Mouse (Mus musculus) heart, embryonic 16.5 days (tissue): ENCODE results near the gene Dennd1a. TPM values are rescaled to one million over a fixed set of nuclear protein-coding genes. Genes with fewer than 3 reads are reported as not detected.

Experiments
- ATAC-seq: fragments of 200-750 bp; cut with Nextera tagmentation; replicated peaks from 2 replicates; pipeline ENCODE4 v1.8.0; 2017; ENCODE audit warnings: moderate number of reproducible peaks; ENCODE audit not compliant: insufficient read depth, low FRiP score; ENCODE audit errors: extremely low read depth
- H3K27ac ChIP-seq: fragments of 300-500 bp; sonication (generic); 2 replicates; pipeline ENCODE4 v1.5.1; 2014; ENCODE audit warnings: mild to moderate bottlenecking, low read length, control low read depth, moderate library complexity
- H3K27me3 ChIP-seq: fragments of 300-500 bp; sonication (generic); 2 replicates; pipeline ENCODE4 v1.6.1; 2014; ENCODE audit warnings: low read length, mixed read lengths; ENCODE audit not compliant: control insufficient read depth, insufficient read depth
- H3K36me3 ChIP-seq: fragments of 300-500 bp; sonication (generic); 2 replicates; pipeline ENCODE4 v1.6.1; 2014; ENCODE audit not compliant: control insufficient read depth, insufficient read depth
- H3K4me1 ChIP-seq: fragments of 300-500 bp; sonication (generic); 2 replicates; pipeline ENCODE4 v1.6.1; 2014; ENCODE audit warnings: low read length, mixed read lengths; ENCODE audit not compliant: control insufficient read depth, insufficient read depth
- H3K4me2 ChIP-seq: fragments of 300-500 bp; sonication (generic); 2 replicates; pipeline ENCODE4 v1.6.1; 2014; ENCODE audit warnings: low read depth, mild to moderate bottlenecking, control low read depth, low read length
- H3K4me3 ChIP-seq: fragments of 300-500 bp; sonication (generic); 2 replicates; pipeline ENCODE4 v1.5.1; 2014; ENCODE audit warnings: mild to moderate bottlenecking, control low read depth, low read length
- H3K9ac ChIP-seq: fragments of 300-500 bp; sonication (generic); 2 replicates; pipeline ENCODE4 v1.6.1; 2014; ENCODE audit warnings: low read length, control low read depth
- H3K9me3 ChIP-seq: fragments of 300-500 bp; sonication (generic); replicated peaks from 2 replicates; pipeline ENCODE4 v1.6.1; 2016; ENCODE audit warnings: low read length; ENCODE audit not compliant: control insufficient read depth
- WGBS: fragments of 180-500 bp; shearing (Covaris S2); extraction: QIAGEN DNeasy Blood & Tissue Kit; methylation state at CpG from one replicate; pipeline ENCODE4 v1.1.7; 2014; 5-methylcytosine and 5-hydroxymethylcytosine counted together
- polyA plus RNA-seq: library from polyadenylated mRNA; unstranded; fragments of >200 nt; fragmentation: Nextera tagmentation; extraction: Ambion mirVana; gene quantifications from 2 replicates; pipeline ENCODE4 v1.2.1, GENCODE M21; 2015

Gene Dennd1a
- polyA plus RNA-seq, 1 experiment from 2014 or later, result 12.7 TPM

GRCm38 (mm10) chr2:37842151-37842569 is 445.0 kb downstream of the Dennd1a start:
- Histone ChIP-seq H3K27ac (no peak overlapping the region), H3K4me3 (no peak overlapping the region), H3K27me3 (no peaks in the 10 kb centered on the region), H3K4me2 (no peak overlapping the region), H3K9ac (no peak overlapping the region), H3K36me3 (peaks cover 2% of the 10 kb centered on the region; the same call in 1 of the 2 replicates), H3K4me1 (peaks cover 12% of the 10 kb centered on the region), H3K9me3 (no peaks in the 10 kb centered on the region)
- ATAC-seq, result peak; percentile 23; the same call in 1 of the 2 replicates
- WGBS, result 16% methylated on average over 7 of the region's 7 CpGs

GRCm38 (mm10) chr2:37839922-37840321 is 447.3 kb downstream of the Dennd1a start:
- Histone ChIP-seq H3K36me3 (peaks cover 2% of the 10 kb centered on the region; the same call in 1 of the 2 replicates), H3K9ac (no peak overlapping the region), H3K27me3 (no peaks in the 10 kb centered on the region), H3K9me3 (no peaks in the 10 kb centered on the region), H3K4me1 (peaks cover 12% of the 10 kb centered on the region), H3K4me2 (no peak overlapping the region), H3K4me3 (no peak overlapping the region), H3K27ac (no peak overlapping the region)
- ATAC-seq, result no peak

- ATAC-seq, result no peak
- H3K27me3 ChIP-seq, result no peaks in the 10 kb centered on the region
Observed at GRCm38 (mm10) chr2:37838202-37838984, 448.8 kb downstream of the Dennd1a start.

GRCm38 (mm10) chr2:37837542-37837941 is 449.6 kb downstream of the Dennd1a start:
- Histone ChIP-seq H3K9ac (no peak overlapping the region), H3K27ac (no peak overlapping the region), H3K4me2 (no peak overlapping the region), H3K36me3 (no peaks in the 10 kb centered on the region), H3K27me3 (no peaks in the 10 kb centered on the region), H3K4me1 (peaks cover 5% of the 10 kb centered on the region), H3K9me3 (no peaks in the 10 kb centered on the region), H3K4me3 (no peak overlapping the region)
- WGBS, result 86% methylated on average over 3 of the region's 3 CpGs
- no peak for ATAC-seq

More at GRCm38 (mm10) chr2:37838202-37838984, 448.8 kb downstream of the Dennd1a start:
- Histone ChIP-seq H3K27ac (no peak overlapping the region), H3K9ac (no peak overlapping the region), H3K9me3 (no peaks in the 10 kb centered on the region), H3K4me3 (no peak overlapping the region), H3K36me3 (no peaks in the 10 kb centered on the region), H3K4me2 (no peak overlapping the region), H3K4me1 (peaks cover 12% of the 10 kb centered on the region)
- WGBS, result 79% methylated on average over 7 of the region's 7 CpGs

GRCm38 (mm10) chr2:37836926-37837325 is 450.3 kb downstream of the Dennd1a start:
- WGBS, result 90% methylated on average over 3 of the region's 3 CpGs

GRCm38 (mm10) chr2:37832253-37832652 is 454.9 kb downstream of the Dennd1a start:
- no peaks in the 10 kb centered on the region for H3K9me3 ChIP-seq
- no peak overlapping the region for H3K9ac ChIP-seq
- H3K27me3 ChIP-seq, result no peaks in the 10 kb centered on the region
- no peak for ATAC-seq
- 59% methylated on average over 10 of the region's 10 CpGs for WGBS
- peaks cover 9% of the 10 kb centered on the region for H3K4me1 ChIP-seq
- no peak overlapping the region for H3K4me2 ChIP-seq
- no peaks in the 10 kb centered on the region for H3K36me3 ChIP-seq
- no peak overlapping the region for H3K27ac ChIP-seq
- H3K4me3 ChIP-seq, result no peak overlapping the region

More at GRCm38 (mm10) chr2:37836926-37837325, 450.3 kb downstream of the Dennd1a start:
- no peak for ATAC-seq
- H3K27ac ChIP-seq, result no peak overlapping the region
- H3K27me3 ChIP-seq, result no peaks in the 10 kb centered on the region
- H3K9me3 ChIP-seq, result no peaks in the 10 kb centered on the region
- H3K36me3 ChIP-seq, result no peaks in the 10 kb centered on the region
- H3K4me3 ChIP-seq, result no peak overlapping the region
- H3K9ac ChIP-seq, result no peak overlapping the region
- H3K4me1 ChIP-seq, result no peaks in the 10 kb centered on the region; the same call in 1 of the 2 replicates
- H3K4me2 ChIP-seq, result no peak overlapping the region

- WGBS, result 35% methylated on average over 9 of the region's 9 CpGs
Observed at GRCm38 (mm10) chr2:37829758-37830275, 457.4 kb downstream of the Dennd1a start.

GRCm38 (mm10) chr2:37823826-37824225 is 463.4 kb downstream of the Dennd1a start:
- no peaks in the 10 kb centered on the region for H3K27me3 ChIP-seq
- no peak overlapping the region for H3K27ac ChIP-seq
- WGBS, result 77% methylated on average over 2 of the region's 2 CpGs
- no peak overlapping the region for H3K9ac ChIP-seq
- H3K9me3 ChIP-seq, result no peaks in the 10 kb centered on the region
- H3K4me3 ChIP-seq, result no peak overlapping the region
- ATAC-seq, result no peak
- H3K36me3 ChIP-seq, result no peaks in the 10 kb centered on the region
- no peaks in the 10 kb centered on the region for H3K4me1 ChIP-seq
- no peak overlapping the region for H3K4me2 ChIP-seq

More at GRCm38 (mm10) chr2:37829758-37830275, 457.4 kb downstream of the Dennd1a start:
- no peaks in the 10 kb centered on the region for H3K36me3 ChIP-seq
- H3K27ac ChIP-seq, result no peak overlapping the region
- no peak overlapping the region for H3K9ac ChIP-seq
- H3K4me1 ChIP-seq, result peaks cover 9% of the 10 kb centered on the region
- no peak overlapping the region for H3K4me3 ChIP-seq
- H3K4me2 ChIP-seq, result no peak overlapping the region
- ATAC-seq, result peak; percentile 46; the same call in 1 of the 2 replicates
- H3K9me3 ChIP-seq, result no peaks in the 10 kb centered on the region
- H3K27me3 ChIP-seq, result no peaks in the 10 kb centered on the region

- no peaks in the 10 kb centered on the region for H3K9me3 ChIP-seq
- no peaks in the 10 kb centered on the region for H3K27me3 ChIP-seq
- no peak overlapping the region for H3K27ac ChIP-seq
- no peak for ATAC-seq
- H3K9ac ChIP-seq, result no peak overlapping the region
- no peaks in the 10 kb centered on the region for H3K4me1 ChIP-seq
- H3K4me3 ChIP-seq, result no peak overlapping the region
- 82% methylated on average over 5 of the region's 5 CpGs for WGBS
- H3K4me2 ChIP-seq, result no peak overlapping the region
- H3K36me3 ChIP-seq, result no peaks in the 10 kb centered on the region
Observed at GRCm38 (mm10) chr2:37822122-37822521, 465.1 kb downstream of the Dennd1a start.
